Mouse (Mus musculus) mouse trophoblast stem cell (cell line): ENCODE measurements at regions not wholly inside any gene's neighbourhood (a gene's known extent, or its start where the extent isn't known, plus 50 kb on each side); places are given as distances from the start of the nearest gene placed in this dataset.

Source experiments
- in situ Hi-C, 2 experiments: fragments of 300-500 bp; cut with MseI, MboI; formaldehyde crosslinking; loops; 2 replicates in 1 of 2; 3 replicates in 1 of 2; pipeline ENCODE4 v1.15.1; 2025

- in situ Hi-C loops: no loop called here
These were observed 181.2 kb downstream of the Rdh14 start for GRCm38 (mm10) chr12:10571643-10572377.

- in situ Hi-C loops: no loop called here
These were observed 181.7 kb downstream of the Rdh14 start for GRCm38 (mm10) chr12:10572378-10572650.

- in situ Hi-C loops: no loop called here
These were observed 182.8 kb downstream of the Rdh14 start for GRCm38 (mm10) chr12:10573381-10573780.

GRCm38 (mm10) chr12:10582840-10583614, 192.5 kb downstream of the Rdh14 start:
- in situ Hi-C loops: no loop called here

DNA sequence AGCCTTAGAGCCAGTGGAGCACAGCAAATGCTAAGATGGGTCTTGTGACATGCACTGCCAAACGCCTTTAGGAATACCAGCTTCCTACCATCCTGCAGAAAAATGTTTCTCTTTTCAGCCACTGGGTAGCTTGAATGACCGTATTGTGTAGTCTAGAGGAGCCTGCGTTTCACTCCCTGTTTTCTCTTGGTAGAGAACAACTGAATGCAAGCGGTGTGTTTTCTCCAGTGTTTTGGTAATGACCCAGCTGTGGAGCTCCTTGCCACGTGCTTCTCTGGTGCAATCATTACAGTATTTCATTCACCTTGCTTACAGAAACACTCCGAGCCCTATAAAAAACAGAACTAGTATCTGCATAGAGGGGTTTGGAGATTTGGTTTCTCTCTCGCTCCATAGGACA, 193.5 kb downstream of the Rdh14 start:
- in situ Hi-C loops: no loop called here

DNA sequence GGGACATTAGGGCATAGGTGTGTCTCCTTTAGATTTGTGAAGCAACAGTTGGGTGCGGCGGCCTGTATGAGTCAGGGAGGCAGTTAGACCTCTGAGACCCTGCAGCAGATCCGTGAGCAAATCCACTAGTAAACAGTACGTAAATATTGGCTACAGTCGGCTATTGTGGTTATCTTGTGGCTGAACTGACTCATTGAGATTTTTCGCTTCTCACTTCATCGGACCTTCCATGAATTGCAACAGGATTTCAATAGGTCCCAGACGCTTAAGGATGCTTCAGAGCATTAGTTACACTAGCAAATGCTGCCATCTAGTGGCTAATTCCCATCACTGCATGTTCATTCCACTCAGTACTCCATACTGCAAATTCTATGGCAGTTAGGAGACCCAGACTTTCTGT, 199.0 kb downstream of the Rdh14 start:
- in situ Hi-C loops: no loop called here

- in situ Hi-C loops: loop anchor here (5.0 kb wide), 1 partner anchor 579 kb away; no protein-coding TSS in a partner anchor
These were observed 207.6 kb downstream of the Rdh14 start for GRCm38 (mm10) chr12:10597976-10598746.

DNA sequence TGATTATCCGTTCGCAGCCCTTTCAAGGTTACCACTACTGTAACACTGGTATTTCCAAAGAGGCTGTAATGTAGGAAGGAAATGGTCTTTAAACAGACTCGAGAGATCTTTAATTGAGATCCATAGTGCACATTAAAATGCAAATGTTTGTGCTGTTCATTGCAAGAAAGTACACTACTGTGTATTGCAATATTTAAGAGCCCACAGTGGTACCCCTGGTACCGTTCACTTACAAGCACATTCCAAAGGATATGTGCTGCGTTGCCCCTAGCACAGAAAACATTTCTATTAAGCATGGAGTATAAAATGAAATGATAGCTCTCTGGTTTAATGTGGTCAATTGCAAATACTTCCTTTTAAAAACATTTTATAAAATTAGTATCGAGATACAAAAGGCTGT, 209.5 kb downstream of the Rdh14 start:
- in situ Hi-C loops: no loop called here

DNA sequence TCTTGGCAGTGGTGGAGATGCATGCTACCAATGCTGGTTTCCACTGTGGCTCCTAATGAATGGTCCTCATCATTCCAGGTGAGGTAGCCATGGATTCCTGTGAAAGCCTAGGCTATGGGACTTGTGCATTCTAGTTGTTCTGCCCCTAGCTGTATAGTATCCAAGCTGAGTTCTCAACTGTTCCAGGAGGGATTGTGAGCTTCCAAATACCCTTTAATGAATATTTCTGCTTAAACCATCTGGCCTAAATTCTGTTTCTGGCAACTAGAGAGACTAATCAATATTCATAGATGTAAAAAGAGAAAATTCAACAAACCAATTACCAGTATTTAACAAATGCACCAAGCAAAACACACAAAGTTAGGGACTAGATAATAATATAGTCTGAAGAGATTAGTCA, 227.7 kb downstream of the Rdh14 start:
- in situ Hi-C loops: no loop called here

GRCm38 (mm10) chr12:10620541-10620940, 230.0 kb downstream of the Rdh14 start:
- in situ Hi-C loops: no loop called here

DNA sequence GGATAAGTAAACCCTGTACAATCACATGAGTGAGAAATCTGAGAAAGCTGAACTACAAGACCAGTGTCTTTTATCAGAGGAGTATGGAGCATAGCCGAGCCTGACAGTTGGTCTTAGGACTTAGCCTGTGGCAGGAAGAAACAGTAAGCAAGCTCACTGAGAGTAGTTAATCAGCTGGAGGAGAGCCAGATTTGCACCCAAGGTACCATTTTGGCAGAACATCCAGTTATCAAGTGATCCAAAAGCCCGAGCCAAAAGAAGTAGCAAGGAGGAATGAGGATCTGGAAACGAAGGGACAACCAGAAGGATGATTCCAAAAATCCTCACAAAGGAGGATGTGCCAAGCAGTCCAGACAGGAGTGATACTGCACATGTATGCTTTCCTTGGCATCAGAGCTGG, 248.0 kb downstream of the Rdh14 start:
- in situ Hi-C loops: no loop called here

- in situ Hi-C loops: no loop called here
These were observed 264.1 kb downstream of the Rdh14 start for GRCm38 (mm10) chr12:10654466-10655184.

DNA sequence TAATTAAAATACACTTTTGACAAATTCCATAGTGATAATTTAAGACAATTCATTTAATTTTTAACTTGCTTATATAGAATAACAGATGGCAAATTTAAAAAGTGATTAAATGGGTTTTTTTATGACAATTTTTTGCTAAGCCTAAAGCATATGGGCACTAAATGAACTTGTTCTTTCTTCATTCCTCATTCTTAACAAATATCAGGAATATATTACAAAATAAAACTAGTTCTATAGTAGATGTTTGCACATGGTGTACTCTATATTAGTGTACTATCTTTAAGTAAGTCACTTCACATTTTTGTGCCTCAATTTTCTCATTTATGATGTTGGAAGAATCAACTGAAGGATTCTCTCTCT, 264.6 kb downstream of the Rdh14 start:
- in situ Hi-C loops: no loop called here

DNA sequence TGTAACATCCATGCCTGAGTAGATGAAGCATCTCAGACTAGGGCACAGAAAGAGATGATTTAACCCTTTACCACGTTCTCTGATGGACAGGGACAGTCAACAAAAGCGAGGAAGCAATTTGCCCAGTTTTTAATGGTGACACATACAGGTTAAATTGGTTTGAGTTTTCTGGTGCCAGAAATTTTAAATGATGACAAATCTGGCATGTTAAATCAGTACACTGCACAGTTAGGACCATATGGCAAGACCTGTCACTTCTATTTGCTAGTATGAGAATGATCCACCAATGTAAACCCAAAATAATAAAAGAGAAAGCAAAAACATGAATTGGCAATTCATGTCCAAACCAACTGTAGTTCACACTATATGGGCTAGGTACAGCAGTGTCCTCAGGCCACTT, 268.3 kb downstream of the Rdh14 start:
- in situ Hi-C loops: no loop called here

DNA sequence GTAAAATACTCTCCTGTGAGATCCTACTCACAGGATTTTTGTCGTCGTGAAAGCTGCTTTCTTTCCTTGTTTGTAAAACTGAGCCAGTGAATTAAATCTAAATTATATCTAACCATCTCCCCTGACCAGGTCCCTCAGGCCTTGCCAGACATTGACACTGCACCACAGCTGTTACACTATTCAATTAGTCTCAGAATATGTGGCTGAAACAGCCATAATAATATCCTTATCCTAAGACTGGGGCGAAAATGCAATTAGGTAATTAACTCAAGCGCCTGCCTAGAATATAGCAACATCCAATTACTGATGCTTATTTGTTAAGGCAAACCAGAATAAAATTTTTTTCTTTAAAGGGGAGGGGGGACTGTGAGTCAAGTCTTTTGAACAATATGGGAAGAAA, 296.2 kb downstream of the Rdh14 start:
- in situ Hi-C loops: no loop called here
